Mouse (Mus musculus): Measurements from ENCODE around the gene Sh3pxd2a.

DNA sequence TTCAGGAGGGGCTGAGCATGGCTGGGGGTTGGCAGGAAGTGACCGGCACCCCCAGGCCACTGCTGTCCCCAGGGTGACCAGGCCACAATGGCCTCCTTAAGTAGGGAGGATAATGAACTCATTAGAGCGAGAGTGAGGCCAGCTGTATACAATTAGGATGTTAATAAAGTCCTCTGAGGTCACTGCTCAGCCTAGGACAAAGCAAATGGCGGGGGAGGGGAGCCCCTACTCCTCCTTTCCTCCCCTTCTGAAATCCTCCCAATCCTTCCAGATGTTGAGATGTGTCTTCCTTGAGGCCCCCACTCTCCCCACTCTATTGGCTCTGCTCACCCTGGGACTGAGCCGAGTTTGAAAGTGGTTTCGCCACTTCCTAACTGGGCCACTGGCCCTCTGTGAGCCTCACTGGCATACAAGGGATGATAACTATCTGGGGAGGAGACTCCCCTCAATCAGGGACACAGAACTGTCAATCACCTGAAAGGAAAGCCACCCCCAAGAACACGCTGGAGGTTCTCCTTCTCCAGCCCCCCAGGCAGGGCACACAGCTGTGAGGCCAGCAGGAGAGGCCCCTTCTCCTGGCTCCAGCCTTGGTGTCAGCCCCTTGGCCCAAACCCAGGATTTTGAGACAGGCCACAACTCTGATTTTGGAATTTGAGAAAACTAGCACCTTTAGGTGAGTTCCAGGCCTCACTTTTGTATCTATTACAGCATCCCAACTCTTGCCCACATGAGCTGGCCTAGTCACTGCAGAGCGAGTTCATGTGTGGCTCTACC lies 172.7 kb downstream of the Sh3pxd2a start:
- TF ChIP-seq CTCF (IDR thresholded peaks at IDR 0.05; ENCODE audit: extremely low read depth, insufficient read depth, insufficient read length, insufficient replicate concordance) (no peak), POLR2A (IDR thresholded peaks at IDR 0.05; ENCODE audit: low read depth, low read length) (no peak)
